Mouse (Mus musculus) left cerebral cortex, adult 18-20 months (tissue): ENCODE results near the gene Plekhg2. TPM values are rescaled to one million over a fixed set of nuclear protein-coding genes. Genes with fewer than 3 reads are reported as not detected.

ENCODE experiments used
- DNase-seq, 2 experiments: peaks; one replicate each; pipeline ENCODE4 v3.0.0; 2021 to 2022; ENCODE audit warnings: low spot score in 2 of 2, mixed read lengths in 1 of 2
- total RNA-seq, 2 experiments: library from RNA; stranded (reverse); gene quantifications; 2 replicates each; pipeline ENCODE4 v1.2.3; 2021

Plekhg2 gene
- total RNA-seq, 2 experiments from 2014 or later: 4.8 to 5.2 TPM

DNA sequence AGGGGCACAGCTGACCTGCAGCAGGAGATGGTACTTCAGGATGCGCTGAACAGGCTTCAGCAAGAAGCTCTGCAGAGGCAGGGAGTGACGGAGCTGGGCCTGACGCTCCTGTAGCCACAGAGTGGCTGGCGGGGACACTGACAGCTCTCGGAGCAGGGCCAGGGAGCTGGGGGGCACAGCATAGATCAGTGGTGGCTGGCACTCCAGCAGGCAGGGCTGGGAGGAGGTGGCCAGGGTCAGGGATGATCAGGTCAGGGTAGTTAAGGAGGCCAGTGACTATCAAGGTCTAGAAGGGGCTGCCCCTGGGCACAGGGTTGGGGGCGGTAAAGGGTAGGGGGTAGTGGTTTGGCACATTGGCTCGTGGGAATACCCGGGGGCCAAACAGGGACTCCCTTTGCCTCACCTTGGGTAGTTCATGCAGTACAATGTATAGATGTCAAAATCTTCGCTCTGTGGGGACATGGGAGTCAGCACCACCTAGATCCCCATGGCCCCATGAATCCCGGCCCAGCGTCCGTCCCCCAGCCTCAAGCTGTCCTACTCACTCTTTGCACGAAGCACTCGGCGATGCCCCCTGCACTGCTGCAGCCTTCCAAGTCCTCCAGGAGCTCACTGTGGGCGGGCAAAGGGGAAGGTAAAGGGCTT lies 4.0 kb downstream of the Plekhg2 start:
- DNase-seq: no peak

DNA sequence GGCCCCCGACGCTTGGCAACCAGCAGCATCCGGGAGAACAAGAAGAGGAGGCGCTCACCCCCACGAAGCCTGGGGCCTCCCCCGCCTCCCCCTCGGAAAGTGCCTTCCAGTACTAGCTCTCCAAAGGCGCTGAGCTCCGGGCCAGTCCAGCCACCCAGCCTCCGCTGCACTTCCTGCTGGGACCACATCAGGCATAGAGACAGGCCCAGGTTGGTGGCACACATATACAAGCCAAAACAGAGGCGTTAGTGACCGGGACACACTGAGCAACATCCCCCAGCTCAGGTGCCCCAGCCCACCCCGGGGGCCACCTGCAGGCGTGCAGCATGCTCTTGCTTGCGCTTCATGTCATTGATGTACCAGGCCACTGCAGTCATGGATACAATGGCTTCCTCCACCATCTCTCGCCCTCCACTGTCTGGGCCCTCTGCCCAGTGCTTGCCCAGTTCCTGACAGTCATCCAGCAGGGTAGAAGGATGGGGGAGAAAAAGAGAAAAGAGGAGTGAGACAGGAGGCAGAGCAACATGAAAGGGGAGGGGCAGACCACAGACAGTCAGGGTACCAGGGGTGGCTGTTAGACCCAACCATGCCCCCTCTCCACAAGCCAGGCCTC lies 4.6 kb downstream of the Plekhg2 start:
- DNase-seq: peak in 1 of 2 experiments; percentile 22

GRCm38 (mm10) chr7:28362441-28363060 lies 9.8 kb downstream of the Plekhg2 start:
- DNase-seq: no peak

DNA sequence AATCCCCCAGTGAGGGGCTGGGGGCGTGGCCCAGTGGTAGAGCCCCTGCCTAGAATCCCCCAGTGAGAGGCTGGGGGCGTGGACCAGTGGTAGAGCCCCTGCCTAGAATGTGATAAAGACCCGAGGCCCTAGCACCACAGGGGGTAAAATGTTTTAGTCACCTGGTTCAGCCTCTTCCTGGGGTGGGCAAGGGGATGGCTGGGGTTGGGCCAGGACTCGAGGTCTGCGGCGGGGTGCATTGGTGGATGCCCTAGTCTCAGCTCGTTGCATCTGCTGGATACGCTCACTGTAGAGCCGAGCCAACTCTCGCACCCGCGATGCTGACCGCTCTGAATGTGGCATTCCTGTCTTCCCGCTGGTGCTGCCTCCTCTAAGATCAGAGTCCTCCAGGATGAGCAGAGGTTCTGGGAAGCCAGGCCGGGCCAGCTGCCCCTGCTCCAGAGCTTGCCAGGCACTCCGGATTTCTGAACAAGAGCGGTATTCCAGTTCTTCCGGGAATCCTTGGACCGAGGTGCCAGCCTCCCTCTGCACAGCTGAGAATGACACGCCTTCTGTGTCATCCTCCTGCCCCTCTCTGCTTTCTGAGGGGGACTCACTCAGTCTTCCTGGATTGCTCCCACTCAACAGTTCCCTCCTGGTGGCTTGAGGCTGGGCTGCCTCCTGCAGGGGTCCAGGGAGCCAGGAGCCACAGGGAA lies 10.6 kb downstream of the Plekhg2 start:
- DNase-seq: no peak

- no peak for DNase-seq
These were observed 12.1 kb downstream of the Plekhg2 start for GRCm38 (mm10) chr7:28360291-28360690.

DNA sequence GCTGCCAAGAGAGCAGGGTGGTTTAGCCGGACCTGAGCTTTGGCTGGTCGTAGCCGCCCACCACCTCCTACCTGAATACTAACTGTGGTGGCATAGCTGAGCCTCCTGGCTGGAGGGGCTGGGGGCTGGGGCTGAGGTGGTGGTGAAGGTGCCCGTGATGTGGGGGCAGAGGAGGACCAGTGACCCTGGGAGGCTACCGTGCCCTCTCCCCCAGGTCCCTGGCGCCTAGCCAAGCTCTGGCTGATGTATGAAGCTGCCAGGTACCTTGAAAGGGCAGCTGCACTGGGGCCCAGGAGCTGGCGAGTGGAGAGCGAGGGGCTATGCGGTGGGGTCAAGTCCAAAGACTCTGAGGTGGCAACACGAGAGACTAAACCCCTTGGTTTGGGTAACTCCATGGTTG lies 12.5 kb downstream of the Plekhg2 start:
- DNase-seq: no peak

- no peak for DNase-seq
These were observed 14.0 kb downstream of the Plekhg2 start for GRCm38 (mm10) chr7:28358431-28358830.

DNA sequence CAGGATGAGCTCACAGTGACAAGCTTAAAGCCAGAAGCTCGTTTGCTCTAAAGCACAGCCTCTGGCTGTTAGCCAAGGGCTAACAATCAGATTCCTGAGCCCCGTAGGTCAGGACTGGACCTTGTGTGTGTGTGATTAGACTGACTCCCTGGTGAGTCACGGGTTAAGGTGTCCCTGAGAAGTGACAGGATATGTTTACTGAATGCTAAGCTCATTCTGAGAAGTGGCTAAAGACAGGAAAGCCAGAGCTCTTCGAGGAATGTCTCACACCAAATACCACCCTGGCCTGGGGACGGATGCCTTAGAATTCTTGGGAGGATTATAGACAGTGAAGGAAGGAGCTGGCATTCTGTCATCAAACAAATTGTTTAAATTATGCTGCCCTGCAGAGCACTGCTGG lies 14.4 kb downstream of the Plekhg2 start:
- no peak for DNase-seq

GRCm38 (mm10) chr7:28356981-28357380 lies 15.4 kb downstream of the Plekhg2 start:
- no peak for DNase-seq

DNA sequence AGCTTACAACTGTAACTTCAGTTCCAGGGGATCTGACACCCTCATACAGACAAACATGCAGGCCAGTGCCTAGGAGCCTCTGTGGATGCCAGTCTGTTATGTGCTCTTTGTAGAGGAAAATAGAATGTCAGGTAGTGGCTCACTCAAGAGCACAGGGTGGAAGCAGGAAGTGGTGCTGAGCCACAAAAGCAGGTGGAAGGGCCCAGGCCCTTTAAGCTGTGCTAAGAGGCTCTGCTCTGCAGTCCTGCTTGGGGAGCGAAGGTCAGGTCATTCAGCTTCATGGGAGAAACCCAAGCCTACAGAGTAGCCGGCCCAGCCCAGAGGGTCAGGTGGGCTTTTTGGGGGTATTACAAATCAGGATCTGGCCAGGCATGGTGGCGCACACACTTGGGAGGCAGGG lies 17.2 kb downstream of the Plekhg2 start:
- no peak for DNase-seq

DNA sequence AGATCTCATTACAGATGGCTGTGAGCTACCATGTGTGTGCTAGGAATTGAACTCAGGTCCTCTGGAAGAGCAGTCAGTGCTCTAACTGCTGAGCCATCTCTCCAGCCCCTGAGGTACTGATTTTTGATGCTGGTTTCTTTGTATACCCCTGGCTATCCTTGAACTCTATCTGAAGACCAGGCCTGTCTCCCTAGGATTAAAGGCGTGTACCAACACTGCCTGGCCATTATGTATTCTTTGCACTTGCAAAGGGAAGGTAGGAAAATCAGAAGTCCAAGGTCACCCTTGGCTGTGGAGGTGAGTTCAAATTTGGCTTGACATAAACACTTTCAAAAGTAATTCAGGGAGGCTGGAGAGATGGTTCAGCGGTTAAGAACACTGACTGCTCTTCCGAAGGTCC lies 17.8 kb downstream of the Plekhg2 start:
- DNase-seq: no peak

GRCm38 (mm10) chr7:28354113-28354581 lies 18.3 kb downstream of the Plekhg2 start:
- DNase-seq: no peak

DNA sequence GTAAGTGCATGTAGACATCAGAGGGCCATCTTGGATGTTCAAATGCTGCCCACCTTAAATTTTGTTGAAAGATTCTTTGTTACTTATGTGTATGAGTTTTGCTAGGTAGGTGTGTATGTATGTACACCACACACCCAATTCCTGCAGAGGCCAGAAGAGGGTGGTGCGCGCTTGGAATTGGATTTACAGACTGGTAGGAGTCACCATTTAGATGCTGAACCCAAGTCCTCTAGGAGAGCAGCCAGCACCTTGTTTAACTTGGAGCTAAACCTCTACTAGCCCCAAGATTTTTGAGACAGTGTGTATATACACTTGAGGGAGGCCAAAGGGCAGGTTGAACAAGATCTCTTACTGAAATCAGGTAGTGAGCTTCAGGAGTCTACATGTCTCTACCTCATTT lies 19.1 kb downstream of the Plekhg2 start:
- no peak for DNase-seq

- no peak for DNase-seq
These were observed 20.7 kb downstream of the Plekhg2 start for GRCm38 (mm10) chr7:28351676-28352191.

GRCm38 (mm10) chr7:28350155-28350883 lies 22.1 kb downstream of the Plekhg2 start, which contains the start of gene Rps16:
Gene Rps16, plus strand, starts transcription at chr7:28350652.
- peak; percentile 98 for DNase-seq

DNA sequence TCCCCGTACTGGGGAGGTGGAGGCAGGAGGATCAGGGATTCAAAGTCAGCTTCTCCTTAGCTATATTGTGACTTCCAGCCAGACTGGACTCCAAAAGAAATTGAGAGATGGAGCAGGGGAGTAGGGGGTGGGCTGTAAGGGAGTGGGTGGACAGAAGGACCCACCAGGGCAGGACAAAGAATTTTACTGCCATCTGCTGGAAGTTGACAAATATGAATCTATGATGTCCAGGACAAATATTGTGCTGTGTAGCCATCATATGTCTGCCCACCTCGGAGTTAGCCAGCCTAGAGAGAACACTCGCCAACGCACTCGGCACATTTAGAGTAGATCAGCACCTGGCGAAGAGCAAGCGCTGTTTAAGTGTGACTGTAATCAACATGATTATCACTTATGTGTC lies 23.8 kb downstream of the Plekhg2 start:
- DNase-seq: no peak

GRCm38 (mm10) chr7:28347746-28348145 lies 24.7 kb downstream of the Plekhg2 start:
- no peak for DNase-seq

DNA sequence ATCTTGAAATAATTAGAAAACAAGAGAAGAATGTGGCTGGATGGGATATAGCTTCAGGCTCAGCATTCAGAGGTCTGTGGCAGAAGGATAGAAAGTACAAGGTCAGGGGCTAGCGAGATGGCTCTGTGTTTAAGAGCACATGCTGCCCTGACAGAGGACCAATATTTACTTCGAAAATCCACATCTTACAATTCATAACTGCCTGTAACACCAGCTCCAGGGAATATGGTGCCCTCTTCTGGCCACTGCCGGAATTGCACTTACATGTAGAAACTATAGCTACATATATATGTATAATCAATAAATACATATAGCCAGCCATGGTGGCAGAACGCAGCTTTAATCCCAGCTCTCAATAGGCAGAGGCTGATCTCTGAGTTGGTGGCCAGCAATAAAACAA lies 27.8 kb downstream of the Plekhg2 start:
- DNase-seq: peak; percentile 35 to 76

GRCm38 (mm10) chr7:28341381-28341780 lies 31.0 kb downstream of the Plekhg2 start:
- DNase-seq: no peak

DNA sequence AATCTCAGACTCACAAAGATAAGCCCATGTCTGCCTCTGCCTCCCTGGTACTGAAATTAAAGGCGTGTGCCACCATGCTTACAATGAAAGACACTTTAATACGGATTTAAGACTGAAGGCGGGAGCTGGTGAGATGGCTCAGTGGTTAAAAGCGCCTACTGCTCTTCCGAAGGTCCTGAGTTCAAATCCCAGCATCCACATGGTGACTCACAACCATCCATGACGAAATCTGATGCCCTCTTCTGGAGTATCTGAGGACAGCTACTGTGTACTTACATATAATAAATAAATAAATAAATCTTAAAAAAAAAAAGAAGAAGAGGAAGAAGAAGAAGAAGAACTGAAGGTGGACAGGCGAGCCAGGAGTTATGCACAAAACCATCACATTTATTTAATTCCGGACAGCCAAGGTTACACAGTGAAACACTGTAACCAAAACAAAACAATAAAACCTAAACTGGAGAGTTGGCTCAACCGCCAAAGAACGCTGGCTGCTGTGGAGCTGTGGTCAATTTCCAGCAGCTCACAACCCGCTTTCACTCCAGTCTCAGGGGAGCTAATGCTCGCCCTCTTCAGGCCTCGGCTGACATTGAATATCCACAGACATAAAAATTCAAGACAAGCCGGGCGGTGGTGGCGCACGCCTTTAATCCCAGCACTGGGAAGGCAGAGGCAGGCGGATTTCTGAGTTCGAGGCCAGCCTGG lies 33.0 kb downstream of the Plekhg2 start:
- no peak for DNase-seq
